Mouse (Mus musculus): ENCODE data around the gene Nlrp6.

GRCm38 (mm10) chr7:140920418-140921029 is at the start of gene Nlrp6:
- no peak for TF ChIP-seq CTCF (IDR thresholded peaks at IDR 0.05; ENCODE audit: low read depth)
- no peak for TF ChIP-seq EP300 (IDR thresholded peaks at IDR 0.05; ENCODE audit: low read depth)
